Mouse (Mus musculus): ENCODE results near the gene Ppargc1a.

Gene Ppargc1a

DNA sequence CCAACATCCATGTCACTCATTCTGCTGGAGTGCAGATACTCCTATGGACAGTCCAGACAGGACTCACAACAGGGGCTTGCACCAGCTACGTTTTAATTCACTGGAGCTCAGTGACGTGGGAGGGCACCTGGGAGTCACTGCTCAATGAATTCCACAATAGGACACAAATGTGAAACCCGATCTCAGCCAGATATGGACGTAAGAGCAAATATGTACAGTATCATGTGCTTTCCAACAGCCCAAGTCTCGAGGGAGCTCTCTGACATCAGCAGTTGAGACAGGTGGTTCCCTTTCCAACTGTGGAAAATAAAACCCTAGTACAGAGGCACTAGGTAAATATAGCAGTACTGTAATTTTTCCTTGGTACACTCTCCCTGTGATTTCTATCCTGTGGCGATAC lies at the start of gene Ppargc1a:
Gene Ppargc1a, minus strand, starts transcription at position 68 of the 400 bp plus-strand sequence.
- DNase-seq (ENCODE audit: low spot score): no peak

DNA sequence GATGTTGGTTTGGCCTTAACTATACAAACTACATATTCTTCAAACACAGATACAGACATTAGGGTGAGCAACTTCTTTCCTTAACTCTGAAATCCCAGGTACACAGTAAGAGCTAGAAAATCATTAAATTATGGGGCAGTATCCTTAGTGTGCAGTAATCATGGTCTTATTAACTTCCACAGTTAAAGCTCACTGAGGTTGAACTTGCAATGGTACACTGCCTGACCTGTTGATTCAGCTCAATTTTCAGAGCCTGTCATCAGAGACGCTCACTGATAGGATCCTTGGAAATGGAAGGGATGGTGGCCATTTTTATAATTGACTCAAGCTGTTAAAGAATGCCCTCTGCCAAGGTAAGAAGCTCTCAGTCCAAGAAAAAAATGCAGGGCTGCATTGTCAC lies 49.4 kb upstream of the Ppargc1a start:
- DNase-seq (ENCODE audit: low spot score): no peak

DNA sequence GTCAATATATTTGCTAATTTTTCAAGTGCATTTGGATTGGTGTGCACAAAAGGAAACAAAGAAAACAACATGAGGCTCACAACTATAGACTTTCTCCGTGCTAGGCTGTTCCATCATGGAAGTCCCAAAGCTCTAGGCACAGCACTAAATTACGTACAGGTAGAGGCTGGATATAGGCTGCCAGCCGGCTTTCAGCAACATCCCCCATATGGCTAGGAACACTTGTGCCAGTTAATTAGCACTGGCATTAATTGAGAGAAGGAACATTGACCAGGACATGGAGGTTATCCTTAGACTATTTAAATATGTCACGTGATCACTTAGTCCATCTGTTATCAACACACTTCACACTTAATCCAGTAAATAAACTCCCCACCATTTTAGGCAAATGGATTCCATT lies 44.5 kb upstream of the Ppargc1a start:
- DNase-seq (ENCODE audit: low spot score): no peak

DNA sequence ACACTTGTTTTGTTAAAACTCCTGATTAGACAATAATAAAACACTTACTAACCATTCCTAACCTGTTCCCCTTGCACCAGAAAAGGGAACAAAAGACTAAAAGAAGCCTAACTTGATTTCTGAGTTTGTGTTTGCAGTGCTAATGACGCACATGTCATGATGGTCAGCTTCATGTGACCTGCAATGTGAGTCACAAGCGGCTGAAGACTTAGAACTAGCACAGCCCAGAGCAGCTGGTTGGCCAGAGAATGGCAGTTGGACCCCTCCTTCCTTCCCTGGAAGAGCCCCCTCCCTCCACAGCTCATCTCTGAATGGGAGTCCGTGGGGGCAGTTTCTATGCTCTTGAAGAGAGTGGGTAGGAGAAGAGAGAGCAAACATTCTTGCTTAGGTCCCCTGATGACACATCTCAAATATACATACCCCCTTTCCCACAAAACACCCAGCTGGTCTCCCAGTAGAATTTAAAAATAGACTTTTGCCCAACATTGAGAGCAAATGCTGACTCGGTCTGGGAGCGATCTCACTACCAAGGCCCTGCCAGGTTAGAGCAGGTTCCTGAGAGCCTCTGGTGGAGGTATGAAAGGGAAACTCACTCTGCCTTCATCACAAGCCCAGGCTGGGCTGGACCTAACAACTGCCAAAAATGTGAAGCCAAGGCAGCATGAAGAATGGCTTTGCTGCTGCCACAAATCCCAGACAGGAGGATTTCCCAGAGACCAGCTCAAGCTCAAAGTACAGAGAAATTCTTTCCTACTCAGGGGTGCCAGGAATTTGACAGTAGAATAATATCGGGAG lies 40.4 kb upstream of the Ppargc1a start:
- no peak for DNase-seq (ENCODE audit: low spot score)

DNA sequence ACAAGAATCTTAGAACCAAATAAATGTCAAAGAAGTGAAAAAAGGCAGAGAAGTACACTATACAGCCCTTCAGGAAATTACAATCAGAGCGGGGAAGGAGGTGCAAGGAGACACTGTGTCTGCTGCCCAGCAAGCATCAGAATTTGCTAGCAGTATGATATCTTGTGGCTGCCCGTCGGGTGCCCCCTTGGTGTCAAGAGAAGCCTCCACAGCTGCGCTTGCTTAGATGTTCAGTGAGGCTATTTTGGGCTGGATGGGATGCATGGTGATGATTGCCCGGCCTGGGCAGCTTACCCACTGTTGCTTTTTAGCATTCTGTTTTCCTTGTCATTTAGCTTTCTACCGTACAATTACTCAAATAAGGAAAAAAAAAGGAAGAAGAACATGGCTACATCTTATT lies 32.0 kb upstream of the Ppargc1a start:
- DNase-seq (ENCODE audit: low spot score): no peak

DNA sequence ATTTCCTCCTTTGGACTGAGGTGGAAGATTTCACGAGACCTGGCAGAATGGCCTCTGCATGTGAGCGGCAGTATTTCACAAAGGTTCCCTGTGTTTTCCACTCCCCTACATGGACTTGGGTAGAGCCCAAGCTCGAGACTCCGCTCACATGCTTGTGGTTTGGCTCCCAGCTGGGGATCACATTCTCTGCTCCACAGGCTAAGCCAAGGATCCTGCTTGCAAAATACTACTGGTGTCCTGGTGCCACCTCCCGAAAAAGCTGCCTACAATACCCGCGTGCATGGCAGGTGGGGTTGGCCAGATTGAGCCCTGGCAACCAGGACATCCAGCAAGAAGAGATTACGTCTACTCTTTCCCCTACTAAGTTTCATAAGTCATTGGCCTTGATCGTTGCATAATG lies 28.1 kb upstream of the Ppargc1a start:
- no peak for DNase-seq (ENCODE audit: low spot score)

DNA sequence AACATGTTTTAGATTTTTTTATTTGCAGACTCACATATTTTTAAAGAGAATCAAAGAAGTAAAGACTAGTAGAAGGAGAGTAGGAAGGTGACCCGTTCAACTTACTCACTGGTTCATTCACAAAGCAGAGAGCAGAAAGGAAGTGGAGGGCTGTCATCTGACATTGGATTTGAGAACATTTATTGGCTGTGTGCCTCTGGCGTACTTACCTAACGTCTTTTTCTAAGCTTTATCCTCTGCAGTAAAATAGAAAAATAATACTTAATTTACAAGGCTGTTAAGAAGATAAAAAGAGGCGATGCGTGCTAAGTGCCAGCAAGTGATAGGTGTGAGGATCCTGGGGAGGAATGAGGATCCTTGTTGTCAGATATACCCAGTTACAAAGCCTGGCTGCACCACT lies 24.7 kb upstream of the Ppargc1a start:
- DNase-seq (ENCODE audit: low spot score): no peak

DNA sequence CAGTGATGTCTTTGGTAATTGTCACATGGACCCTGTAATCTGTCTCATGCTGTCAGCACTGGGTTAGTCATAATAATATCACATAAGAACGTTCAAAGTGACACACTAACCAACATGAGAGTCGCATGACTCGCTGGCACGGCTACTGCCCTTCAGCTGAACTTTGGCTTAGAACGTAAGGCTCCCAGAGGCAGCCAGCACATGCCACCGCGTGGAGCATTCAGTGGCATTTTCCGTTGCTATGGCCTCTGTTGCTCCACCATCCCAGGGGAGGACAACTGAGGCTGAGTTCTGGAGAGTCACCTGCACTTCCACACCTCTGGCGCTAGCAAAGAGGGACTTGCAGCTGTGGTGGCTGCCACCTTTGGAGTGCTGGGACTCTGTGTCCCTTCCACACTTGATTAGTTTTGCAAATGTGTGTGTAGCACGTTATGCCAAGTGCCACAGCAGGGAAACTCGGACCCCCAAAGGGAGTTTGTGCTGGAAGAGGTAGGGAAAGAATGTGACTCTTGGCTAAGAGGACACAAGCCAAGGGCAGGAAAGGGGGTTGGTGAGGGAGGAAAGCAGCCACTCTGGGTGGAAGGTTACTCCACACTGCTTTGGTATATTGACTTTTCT lies 24.1 kb upstream of the Ppargc1a start:
- no peak for DNase-seq (ENCODE audit: low spot score)

DNA sequence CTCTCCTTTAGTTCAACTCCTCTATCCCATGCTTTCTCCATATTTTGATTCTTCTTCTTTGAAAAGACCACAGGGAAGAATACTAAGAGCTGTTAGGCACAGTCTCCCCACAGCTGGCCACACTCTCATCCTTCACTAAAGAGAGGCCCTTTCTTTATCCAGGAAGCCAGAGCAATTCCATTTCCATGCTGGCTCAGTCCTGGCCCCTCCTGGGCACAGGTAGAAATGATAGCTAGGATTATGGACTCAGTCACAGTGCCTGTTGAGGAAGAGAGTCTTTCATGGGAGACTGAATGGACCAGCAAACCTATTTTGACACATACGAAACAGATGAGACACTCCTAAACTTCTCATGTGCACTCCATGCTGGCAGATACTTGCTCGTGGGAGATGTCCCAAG lies 18.7 kb upstream of the Ppargc1a start:
- DNase-seq (ENCODE audit: low spot score): no peak

DNA sequence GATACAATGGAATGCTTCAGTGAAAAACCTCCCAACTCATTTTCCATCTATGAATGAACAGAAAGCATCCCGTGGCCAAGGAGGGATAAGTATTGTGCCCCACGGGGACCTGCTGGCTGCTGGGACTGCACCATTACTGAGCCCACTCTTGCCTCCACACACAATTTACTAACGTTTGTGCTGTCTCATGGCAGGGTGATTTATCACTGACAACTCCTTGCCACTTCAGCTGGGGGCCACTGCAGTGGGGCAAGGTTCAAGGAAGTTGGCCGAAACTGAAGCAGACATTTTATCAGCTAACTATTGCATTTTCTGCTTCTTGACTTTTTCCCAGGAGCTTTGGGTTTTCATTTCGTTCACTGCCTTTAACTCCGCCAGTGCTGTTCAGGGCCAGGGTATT lies 17.5 kb upstream of the Ppargc1a start:
- no peak for DNase-seq (ENCODE audit: low spot score)

DNA sequence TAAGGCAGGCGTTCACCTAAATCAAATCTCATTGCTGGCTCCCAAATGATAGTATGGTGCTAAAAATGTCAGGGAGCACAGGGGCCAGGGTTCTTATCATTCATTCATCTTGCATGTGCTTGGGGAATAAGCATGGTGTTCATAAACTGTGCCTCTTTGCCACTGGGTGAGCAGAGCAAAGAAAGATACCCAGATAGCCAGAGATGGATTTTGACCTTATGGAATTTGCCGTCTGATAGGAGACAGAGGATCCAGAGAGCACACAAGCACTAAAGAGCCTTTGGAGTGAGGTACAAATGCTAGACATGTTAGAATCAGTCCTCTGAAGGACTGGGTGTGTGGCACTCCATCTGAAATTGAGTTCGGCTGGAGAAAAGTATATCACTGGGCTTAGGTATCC lies 16.7 kb upstream of the Ppargc1a start:
- no peak for DNase-seq (ENCODE audit: low spot score)

DNA sequence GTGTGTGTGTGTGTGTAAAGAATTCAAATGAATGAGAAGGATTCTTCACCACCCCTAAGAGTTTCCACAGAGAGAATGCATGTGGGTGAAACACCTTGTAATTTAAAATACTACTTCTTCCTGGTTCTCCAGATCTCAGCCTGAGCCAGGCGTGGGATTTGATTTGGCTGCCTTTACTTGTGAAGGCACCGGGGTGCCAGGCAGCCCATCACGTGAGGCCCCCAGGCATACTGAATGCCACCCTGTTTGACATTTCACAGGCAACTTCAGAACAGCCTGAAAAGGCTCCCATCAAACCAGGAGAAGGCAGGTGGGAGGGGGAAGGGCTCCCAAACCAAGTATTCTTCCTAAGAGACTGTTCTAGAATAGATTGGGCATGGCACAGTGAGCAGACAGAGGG lies 16.1 kb upstream of the Ppargc1a start:
- DNase-seq (ENCODE audit: low spot score): no peak

DNA sequence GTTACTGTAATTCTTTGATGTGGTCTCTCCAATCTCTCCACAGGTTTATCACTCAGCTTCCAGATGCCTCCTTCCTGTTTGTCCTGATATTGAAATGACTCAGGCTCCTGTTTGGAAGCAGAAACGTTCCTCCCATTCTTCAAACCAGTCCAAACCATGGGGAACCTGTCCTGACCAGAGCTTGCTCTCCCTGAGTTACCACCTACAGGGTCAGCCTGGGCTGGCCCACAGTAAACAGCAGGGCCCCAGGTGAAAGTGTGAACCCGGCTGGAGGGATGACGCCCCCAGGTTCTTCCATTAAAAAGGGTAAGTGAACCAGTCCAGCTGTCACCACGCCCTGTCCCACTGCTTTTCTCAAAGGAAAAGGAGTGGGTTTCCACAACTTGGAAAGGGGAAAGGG lies 15.5 kb upstream of the Ppargc1a start:
- DNase-seq (ENCODE audit: low spot score): no peak

DNA sequence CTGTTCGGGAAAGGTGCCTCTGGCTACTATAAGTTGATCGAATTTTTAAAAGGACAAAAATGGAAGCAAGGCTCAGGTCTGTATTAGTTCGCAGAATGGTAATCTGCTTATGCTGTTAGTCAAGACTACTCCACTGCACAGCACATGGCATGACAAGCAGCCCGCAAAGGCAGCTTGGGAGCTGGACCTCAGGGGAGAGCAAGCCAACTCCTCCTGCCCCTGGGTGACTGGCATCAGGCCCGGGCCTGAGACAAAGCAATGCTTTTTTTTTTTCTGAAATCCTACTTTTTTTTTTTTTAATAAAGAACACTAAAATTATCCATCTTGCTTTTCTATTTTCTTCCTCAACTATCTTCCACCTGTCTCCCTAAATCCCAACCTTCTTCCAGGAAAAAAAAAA lies 15.1 kb upstream of the Ppargc1a start:
- DNase-seq (ENCODE audit: low spot score): no peak

DNA sequence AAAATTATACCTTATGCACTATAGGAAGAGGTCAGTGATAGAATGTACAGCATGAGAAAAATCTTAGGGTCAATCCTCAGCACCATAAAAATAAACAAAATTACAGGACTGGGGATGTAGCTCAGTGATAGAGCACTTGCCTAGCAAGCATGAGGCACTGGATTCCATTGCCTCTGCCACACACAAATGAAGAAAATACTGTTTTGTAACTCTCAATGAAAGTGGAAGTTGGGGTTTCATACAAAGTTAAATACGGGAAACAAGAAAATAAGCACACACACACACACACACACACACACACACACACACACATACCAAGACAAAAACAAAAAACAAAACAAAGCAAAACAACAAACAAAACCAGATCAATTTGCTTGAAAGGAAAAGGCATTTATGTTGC lies 10.1 kb upstream of the Ppargc1a start:
- DNase-seq (ENCODE audit: low spot score): no peak

DNA sequence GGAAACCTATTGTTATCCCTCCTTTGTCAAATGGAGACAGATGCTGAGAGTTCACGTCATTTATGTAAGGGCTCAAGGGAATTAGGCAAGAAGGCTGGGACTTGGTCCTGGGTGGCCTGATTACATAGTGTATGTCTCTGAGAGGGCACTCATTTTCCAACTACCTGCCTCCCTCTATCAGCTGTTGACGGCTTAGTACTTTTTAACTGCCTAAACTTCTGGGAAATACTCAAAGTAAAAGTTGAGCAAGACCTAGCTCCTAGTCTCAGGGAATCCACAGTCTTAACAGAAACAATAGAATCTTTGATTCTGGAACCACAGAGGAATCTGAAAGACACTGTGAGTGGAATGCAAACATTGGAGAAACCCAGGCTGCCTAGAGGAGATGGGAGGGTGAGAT lies 6.2 kb upstream of the Ppargc1a start:
- DNase-seq (ENCODE audit: low spot score): no peak

DNA sequence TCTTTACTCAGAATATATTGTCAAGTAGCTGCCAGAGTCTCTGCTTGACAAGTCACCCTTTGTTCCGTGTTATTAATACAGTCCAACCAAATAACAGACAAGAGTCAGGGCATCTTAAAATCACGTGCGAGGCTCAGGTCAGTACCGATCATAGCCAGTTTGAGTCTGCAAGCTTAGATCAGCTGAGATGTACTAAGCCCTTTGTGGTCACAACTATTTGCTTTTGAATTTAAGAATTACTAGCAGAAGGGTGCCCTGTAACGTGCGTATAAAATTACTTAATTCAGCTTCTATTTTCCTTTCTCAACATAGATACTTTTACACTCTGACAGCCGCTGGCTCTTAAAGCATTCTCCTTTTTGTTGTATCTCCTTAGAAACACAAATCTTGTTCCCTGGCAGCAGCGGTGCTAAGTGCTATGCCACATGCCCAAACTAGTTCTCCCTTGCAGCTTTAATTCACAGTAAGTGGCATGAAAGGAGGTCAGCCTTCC lies 718 bp upstream of the Ppargc1a start:
- DNase-seq (ENCODE audit: low spot score): peak; percentile 39

DNA sequence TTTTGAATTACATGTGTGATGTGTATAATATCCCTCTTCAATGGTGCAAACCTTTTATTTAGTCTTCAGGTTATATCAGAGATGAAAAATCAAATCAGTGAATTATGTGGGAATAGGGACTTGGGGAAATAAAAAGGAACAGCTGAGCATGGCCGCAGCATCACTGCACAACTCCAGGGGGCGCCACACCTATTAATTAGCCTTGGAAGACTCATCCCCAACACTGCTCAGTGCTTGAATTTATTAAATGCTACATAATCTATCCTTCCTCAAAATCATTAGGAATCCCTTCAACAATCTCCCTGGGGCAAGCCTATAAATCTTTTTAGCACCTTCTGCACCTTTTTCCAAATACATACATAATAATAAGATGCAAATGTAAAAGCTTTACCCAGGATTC lies 1.9 kb downstream of the Ppargc1a start:
- DNase-seq (ENCODE audit: low spot score): no peak

DNA sequence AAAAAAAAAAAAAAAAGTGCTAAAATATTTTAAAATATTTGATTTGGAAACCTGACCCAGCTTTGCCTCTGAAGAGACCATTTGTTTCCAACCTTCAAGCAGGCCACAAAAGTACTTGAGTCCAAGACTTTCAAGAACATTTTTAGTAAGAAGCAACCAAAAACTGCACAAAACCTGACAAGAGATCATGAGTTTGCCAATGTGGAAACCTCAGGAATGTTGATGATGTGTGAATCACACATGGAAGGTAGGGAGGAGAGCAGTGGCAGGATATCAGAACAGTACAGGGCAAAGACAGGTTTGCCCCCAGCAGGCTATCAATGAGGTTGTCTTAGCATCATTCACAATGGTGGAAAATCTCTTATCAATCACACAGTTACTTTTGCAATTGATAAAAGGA lies 2.5 kb downstream of the Ppargc1a start:
- DNase-seq (ENCODE audit: low spot score): no peak

DNA sequence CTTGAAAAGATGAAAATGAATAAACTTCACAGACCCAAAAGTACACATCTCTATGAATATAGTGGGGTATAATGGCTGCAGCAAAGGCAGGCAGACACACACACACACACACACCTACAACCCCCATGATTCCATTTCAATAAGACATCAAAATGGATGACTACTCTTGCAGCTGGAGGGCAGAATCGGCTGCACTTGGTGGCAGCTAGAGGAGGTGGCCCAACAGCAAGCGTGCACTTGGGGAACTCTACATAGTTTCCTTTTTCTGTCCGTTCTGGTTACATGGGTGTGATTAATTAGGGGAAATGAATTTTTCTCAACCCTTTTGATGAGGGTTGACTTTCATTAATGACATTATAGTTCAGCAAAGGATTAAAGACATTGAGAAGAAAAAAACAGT lies 4.0 kb downstream of the Ppargc1a start:
- no peak for DNase-seq (ENCODE audit: low spot score)

DNA sequence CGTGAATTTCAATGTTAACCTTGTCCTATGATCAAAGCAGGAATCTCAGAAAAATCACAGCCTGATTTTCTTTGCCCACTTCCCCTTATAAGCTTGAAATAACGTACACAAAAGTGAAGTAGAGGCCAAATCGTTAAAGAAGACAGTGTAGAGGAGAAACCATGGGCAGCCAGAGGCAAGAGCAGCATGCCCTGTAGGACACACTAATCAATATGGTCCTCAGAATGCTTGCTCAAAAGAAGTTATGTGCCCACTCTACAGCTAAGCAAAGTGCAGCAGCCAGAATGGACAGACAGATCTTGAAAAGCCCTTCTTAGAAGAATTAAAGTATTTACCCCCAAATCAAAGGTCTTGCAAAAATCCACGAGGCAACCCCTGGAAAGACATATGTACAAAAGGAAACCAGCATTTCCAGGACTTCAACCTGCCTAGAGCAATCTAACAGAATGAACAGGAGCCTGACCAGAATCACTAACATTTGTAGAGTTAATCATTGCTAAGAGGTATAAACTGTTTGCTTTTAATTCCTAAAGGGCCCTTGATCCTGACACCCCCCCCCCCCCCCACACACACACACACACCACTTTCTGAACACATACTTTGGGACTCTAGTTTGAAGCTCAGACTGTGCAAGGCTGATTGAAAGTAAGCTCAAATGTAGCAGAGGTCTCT lies 9.8 kb downstream of the Ppargc1a start:
- no peak for DNase-seq (ENCODE audit: low spot score)

DNA sequence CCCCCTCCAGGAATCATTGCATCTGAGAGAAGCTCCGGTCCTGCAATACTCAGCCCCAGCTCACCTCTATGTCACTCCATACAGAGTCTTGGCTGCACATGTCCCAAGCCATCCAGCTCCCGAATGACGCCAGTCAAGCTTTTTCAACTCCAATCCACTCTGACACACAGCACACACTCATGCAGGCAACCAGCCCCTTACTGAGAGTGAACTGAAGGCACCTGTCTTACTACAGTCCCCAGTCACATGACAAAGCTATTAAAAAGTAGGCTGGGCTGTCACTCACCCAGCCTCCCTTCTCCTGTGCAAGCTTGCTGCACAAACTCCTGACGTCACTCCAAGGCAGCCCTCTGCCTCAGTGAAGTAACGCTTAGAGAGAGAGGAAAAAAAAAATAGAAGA lies 13.9 kb downstream of the Ppargc1a start:
- DNase-seq (ENCODE audit: low spot score): no peak

DNA sequence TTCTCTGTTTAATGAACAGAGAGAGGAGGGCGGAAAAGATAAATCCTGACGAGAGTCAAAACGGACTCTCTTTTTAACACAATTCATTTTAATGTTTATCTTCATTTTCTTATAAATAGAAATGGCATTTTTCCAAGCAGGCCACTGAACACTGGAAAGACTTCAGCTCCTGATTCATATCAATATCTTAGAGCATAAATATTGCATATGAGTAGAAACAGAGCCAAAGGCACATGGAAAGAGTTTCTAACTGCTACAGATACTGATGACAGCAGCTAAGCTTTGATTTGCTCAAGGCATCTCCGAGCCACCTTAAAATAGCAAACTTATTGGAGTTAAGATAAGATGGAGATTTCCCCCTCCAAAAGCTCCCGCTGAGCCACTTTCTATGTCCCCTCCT lies 14.3 kb downstream of the Ppargc1a start:
- no peak for DNase-seq (ENCODE audit: low spot score)
